Mouse (Mus musculus) adrenal gland, postnatal 10 days (tissue): ENCODE measurements around the gene Prkaa1. TPM values are rescaled to one million over a fixed set of nuclear protein-coding genes. Genes with fewer than 3 reads are reported as not detected.
"Not testable (repeated sequence)": the region's sequence is repeated elsewhere in the genome, so short reads cannot be mapped to it uniquely, and the experiment has no call there.

ENCODE experiments used
- DNase-seq: peaks from one replicate; pipeline ENCODE4 v3.0.0; 2021; ENCODE audit warnings: mixed read lengths
- total RNA-seq, 2 experiments: library from RNA; stranded (reverse); gene quantifications; 2 replicates each; pipeline ENCODE4 v1.2.3; 2021

The Prkaa1 gene
- total RNA-seq, 2 experiments from 2014 or later, result 27.8 to 31.8 TPM

DNA sequence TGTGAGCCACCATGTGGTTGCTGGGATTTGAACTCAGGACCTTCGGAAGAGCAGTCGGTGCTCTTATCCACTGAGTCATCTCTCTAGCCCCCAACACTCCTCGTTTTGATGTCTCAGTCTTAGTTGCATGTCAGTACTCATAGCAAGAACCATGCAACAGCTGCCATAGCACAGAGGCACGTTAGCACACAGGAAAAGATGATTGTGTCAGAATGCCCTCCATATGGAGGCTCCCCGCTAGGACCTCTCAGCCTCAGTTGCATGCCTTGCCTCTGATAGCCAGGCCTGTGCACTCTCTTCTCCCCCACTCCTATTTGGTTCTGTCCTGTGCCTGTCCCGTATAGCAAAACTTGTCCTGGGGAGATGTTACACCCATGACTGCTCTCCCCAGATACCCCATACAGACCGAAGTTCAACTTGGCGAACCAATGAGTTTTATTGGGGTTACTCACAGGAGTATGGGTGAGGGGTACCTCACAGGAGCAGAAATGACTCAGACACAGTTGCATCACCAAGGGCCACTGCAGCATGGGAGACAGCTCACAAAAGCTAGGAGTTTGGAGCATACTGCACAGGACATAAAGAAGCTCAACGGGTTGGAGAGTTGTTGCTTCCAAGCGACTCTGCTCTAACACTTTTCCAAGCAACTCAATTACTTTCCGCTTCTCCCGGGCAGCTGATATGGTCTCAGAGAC lies 14.4 kb upstream of the Prkaa1 start:
- no peak for DNase-seq

DNA sequence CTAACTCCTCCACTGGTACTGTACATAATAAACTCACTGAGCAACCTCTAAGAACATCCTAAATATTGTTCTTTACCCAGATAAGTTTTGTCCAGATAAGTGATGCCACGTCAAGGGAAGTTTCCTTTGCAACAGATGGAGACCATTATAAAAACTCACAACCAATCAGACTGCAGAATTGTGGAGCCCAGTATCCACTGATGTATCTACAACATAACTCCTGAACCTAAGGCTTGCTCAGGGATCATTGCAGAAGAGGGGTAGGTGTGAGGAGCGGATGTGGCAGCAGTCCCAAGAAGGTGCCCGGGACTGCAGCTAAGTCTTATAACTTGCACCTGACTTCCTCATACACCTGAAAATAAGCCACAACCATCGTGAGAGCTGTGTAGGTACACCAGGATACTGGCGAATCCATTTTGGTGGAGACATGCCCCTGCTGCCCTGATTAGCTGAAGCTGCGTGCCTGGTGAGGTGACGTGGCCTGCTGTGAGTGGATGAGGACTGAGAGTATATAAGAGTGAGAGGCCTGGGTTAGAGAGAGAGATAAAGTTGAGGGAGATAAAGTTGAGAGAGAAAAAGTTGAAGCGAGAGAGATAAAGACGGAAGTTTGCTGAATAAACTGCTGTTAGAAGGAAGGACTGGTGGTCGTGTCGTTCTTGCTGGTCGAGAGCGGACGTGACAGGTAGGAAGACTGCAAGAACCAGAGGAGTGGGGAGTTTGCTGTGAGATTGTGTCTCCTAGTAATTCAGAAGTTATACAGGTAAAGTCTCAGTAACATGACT lies 12.6 kb upstream of the Prkaa1 start:
- not testable (repeated sequence) for DNase-seq

DNA sequence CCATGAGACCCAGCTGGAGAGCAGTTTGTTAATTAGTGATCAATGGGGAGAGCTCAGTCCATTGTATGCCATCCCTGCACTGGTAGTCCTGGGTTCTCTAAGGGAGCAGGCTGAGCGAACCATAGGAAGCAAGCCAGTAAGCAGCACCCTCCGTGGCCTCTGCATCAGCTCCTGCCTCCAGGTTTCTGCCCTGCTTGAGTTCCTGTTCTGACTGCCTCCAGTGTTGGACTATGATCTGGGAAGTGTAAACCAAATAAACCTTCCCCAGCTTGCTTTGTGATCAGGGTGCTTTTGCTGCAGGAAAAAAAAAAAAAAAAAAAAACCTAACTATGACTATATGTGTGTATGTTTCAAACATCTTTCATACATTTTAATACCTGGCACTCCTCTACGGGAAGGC lies 10.4 kb upstream of the Prkaa1 start:
- no peak for DNase-seq

DNA sequence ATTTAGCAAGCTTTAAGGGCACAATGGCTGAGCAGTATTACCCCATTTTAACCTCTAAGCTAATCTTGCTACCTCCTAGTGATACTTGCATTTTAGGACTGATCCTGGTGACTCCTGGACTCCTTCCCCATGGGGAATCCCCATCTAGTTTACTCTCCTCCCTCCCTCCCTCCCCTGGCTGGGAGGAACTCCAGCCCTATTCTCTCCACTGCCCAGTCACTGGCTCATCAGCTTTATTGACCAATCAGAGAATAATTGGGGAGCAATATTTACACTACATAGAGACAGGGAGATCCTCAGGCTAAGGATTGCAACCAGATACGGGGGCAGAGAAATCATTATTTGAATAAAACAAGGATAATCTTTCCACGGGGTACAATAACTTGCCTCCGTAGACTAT lies 9.5 kb upstream of the Prkaa1 start:
- no peak for DNase-seq

DNA sequence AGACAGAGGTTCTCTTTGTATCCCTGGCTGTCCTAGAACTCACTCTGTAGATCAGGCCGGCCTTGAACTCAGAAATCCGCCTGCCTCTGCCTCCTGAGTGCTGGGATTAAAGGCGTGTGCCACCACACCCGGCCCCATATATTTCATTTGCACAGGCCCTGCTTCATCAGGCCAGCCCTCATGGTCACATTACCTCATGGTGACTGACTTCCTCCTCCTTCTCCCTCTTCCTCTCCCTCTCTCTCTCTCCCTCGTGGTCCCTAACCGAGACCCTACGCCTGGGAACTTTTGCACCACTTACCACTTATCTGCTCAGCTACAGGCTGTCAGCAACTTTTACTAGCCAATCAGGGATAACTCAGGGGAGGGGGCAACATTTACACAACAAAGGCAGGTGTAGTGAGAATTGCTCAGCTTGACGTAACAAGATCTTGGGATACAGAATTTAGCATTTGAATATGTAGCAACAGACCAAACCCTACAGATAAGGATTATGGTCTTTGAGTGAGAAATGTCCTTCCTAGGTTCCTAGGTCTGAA lies 8.6 kb upstream of the Prkaa1 start:
- DNase-seq, result no peak

DNA sequence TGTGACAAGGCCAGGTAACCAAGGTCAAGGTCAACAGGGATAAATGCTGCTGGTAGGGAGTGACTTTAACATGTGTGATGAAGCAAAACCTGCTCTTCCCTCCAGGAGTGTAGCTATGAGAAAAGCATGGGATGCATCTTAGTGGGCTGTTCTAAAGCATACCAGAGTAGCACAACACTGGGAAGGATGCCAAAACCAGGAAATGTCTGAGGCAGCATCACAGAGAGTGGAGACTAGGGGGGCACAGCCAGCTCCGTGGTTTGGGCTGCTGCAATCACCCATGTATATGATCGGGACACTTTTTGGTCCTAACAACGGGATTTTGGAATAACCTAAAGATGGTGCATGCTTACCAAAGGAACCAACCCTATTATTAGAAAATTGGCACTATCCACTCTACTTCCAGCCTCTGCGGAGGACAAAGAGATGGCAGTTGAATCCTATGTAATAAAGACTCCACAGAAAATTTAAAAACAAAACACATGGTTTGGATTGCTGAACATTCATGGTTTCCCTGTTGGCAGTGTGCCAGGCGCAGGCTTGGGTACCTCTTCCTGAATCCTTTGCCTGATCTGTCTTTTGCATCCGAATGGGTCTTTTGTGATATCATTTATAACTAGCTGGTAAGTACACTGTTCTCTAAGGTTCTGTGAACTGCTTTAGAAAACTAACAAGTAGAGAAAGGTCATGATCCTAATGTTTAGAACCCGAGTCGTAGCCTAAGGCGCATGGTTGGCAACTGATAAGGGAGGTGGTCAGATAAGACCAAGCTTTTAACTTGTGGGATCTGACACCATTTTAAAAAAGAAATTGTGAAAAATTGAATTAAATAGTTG lies 5.4 kb upstream of the Prkaa1 start:
- no peak for DNase-seq

DNA sequence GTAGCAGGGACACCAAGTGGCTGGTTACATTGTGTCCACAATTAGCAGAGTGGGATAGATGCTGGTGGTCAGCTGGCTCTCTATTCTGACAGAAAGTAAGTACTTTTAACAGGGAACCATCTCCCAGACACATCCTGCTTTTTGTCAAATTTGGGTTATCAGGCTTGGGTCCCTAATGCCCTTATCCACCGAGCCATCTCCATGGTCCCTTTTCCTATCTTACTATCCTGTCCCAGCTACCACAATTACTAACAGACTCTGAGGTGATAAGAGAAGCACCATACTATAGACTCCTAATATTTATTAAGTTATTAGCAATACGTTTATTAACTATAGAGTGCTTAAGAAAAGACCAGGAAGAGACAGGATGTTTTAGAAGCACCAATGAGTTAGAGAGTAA lies 4.3 kb upstream of the Prkaa1 start:
- DNase-seq, result no peak

DNA sequence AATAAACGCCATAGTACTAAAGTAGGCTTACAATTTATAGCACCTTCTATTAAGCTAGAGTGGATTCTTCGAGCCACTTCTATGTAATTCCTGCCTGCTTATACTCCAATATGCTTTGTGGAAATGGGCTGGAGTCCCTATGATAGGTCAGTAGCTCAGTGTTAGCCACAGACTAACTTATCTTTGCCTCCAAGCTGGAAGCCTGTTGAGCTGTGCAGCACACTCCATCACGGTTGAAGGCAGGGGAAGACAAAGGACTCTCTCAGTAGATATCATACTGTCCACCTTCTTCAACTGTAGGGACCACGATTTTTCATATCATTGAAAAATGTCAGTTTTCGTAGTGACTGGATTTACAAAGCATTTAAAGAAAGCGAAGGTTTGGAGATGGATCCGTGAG lies 3.8 kb upstream of the Prkaa1 start:
- no peak for DNase-seq

DNA sequence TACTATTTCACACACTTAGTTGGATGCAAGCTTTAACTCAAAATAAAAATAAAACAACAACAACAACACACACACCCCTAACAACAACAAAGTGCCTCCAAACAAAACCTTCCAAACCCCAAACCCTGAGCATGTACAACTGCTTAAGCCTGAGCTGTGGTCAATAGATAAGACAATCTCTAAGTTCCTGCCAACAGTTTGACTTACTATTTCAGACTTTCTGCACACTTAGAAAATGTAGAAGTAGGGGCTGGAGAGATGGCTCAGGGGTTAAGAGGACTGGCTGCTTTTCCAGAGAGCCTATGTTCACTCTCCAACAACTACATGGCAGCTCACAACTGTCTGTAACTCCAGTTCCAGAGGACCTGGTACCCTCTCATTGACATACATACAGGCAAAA lies 3.3 kb upstream of the Prkaa1 start:
- DNase-seq, result no peak

DNA sequence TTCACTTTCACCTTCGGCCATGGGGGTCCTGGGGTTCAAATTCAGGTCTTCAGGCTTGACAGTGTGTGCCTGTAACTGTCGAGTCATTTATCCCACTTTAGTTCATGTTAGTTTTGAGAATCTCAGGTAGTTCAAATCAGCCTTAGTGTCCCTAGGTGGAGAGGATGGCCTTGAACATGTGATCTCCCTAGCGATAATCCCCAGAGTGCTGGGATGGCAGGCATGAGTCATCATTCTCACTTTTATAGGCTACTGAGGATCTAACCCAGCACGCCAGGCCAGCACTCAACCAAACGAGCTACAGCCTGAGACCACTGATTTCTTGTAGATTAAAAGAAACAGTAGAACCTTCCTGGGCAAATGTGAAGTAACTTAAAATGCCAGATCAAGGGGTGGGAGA lies 1.6 kb upstream of the Prkaa1 start:
- no peak for DNase-seq

DNA sequence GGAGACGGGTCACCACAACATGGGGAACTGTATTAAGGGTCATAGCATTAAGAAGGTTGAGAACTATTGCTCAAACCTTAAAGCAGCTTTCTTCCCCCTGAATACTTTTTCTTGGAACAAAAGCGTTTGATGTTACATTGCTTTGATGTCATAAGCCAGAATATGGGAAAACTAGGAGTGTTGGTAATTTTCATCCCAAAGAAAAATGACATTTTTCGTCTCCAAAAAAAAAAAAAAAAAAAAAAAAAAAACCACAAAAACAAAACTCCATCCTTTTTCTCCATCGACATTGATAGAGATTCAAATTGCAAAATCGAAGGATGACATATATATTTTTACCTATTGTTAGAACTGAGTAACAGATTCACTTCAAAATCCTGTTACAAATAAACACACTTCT lies 947 bp upstream of the Prkaa1 start:
- no peak for DNase-seq

DNA sequence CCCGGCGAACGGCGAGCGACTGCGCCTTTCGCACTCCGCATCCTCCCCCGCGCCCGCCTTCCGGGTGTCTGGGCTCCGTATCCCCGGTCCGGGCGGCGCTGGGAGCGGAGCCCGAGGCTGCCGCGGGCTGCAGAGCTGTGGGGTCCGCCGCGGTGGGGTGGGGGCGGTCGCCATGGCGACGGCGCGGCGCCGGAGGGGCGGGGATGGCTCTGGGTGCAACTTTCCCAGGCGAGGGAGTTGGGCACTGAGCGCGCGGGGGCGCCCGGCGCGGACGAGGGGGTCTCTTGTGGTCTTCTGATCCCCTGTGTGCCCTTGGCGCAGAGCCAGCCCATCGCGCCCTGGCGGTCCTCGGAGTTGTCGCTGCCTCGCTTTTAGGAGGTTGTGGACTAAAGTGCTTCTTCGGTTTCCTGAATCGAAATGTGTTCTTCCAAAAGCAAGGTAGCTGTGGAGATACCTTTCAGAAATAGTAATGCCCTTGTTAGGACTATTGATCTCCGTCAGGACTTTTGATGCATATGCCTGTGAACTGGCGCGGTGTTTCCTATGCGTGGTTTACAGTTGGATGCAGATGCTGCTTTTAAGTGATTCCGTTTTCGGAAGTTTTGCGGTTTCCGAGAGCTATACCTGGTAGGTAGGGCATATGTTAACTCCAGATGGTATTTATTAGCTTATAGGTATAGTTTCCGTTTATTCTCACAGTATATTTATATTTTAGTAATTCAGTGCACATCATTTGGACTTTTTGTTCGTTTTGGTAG lies 539 bp downstream of the Prkaa1 start:
- DNase-seq, result peak; percentile 82

DNA sequence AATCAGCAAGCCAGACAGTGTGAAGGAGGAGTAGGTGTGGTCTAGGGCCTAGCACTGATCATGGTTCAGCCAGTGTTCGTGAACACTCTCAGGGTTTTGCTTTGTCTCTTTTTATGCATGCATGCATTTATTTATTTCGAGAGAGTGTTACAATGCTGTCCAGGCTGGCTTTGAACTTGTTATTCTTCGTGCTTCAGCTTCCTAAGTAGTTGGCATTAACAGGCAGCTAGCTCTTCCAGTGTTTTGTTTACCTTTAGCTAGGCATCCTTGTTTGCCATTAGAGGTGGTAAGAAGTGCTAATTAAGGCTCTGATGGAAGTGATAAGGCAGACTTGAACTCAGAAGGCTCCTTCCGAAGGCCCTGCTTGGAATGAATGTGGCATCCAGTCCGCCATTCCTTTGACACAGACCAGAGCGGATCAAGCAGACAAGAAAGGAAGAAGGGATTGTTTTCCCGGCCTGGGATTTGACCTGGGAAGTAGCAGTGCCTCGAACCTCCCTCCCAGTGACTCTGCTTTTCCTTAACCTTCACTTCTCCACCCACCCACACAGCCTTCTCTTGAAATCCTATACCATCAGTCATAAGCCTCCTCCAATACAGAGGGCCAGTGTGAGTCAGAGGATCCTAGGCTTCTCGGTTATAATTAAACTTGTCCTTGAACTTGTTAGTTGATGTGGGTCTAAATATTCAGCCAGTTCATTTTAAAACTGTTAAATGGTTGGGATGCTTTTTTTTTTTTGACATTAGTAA lies 1.7 kb downstream of the Prkaa1 start:
- no peak for DNase-seq

DNA sequence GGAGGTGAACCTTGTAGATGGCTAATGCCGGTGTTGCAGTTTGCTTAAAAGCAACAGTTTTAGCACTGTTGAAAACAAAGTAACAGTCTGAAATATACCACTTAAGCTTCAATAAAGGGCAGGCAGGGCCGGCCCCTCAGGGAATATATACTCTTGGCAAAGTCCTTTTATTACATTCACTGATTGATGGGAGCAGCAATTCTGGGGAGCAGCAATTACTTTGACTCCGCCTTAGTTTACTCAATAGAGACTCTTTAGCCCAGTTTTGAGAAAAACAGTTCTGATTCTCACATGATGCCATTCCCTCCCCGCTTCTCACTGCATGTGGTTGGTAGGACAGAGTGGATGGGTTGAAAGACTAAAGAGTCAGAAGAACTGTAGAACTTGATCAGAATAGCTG lies 5.5 kb downstream of the Prkaa1 start:
- peak; percentile 47 for DNase-seq

DNA sequence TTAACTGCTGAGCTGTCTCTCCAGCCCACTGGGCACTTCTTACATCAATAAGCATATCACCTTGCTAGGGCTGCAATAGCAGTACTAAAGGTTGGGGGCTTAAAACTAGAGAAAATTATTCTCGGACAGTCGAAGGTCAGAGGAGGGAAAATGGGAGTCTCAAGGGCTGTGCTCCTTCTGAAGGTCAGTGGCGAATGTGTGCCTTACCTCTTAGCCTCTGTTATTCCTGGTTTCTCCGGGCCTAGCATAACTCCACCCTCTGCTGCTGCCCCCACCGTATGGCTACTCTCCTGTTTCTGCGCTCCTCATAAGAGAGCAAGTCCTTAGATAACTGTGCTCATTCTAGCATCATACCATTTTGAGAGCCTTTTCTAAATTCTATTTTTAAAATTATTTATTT lies 8.5 kb downstream of the Prkaa1 start:
- no peak for DNase-seq

DNA sequence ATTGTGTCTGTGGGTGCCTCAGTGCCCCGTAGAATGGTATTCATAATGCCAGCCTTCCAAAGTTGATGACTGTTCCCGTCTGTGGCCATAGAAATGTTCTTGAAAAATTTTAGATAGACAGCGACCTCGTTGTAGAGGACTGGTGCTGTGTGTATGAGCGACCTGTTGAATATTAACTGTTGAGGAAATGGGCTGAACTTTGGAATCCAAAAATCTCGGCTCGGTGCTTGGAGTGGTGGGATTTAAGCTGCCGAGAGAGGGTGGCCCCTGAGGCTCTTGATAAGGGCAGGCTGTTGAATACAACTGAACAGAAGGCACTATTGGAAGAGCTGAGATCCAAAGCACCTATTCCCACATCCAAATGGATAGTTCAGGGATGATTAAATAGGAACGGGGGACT lies 11.0 kb downstream of the Prkaa1 start:
- no peak for DNase-seq

DNA sequence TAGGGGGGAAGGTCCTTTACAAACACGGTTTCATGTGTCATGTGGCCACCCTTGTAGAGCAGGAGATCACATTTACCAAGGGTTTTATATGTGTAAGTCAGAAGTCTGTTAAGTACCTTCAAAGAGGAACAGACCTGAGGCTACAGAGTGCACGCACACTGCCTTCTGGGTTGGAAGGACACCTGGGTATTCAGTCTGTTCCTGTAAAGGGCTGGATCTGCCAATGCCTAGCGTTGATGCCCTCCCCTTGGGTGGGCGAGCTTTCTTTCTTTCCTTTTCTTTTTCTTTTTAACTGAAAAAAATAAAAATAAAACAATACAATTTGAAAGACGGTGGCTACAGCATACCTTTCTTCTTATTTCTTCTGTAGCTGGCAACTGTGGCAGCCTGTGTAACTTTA lies 11.4 kb downstream of the Prkaa1 start:
- DNase-seq, result no peak

DNA sequence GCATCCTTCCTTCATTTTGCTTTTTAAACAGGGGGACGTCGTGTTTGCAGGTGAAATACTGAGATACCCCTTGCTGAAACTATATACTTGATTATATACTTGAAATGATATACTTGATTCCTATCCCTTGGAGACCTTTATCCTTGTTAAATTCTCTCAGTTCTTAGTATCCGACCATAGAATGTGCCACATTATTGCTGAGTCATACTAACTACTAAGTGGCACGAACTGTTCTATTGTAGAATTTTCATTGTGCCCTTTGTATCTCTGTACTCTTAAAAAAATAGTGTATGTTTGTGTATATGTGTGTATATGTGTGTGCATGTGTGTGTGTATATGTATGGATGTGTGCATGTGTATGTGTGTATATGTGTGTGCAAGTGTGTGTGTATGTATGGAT lies 12.7 kb downstream of the Prkaa1 start:
- DNase-seq, result no peak

DNA sequence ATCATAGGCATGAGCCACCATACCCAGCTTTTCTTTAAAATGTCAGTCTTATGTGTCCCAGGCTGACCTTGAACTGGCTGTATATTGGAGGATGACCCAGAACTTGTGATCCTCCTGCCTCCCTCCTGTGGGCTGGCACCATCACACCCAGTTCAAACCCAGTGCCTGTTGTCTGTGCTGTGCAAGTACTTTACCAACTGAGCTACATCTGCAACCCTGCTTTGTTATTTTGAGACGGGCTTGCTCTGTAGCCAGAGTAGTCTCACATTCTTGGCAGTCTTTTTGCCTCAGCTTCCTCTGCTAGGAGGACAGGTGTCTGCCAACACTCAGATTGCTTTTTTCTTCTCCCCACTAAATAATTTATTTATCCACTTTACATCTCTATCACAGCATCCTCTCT lies 13.7 kb downstream of the Prkaa1 start:
- no peak for DNase-seq

DNA sequence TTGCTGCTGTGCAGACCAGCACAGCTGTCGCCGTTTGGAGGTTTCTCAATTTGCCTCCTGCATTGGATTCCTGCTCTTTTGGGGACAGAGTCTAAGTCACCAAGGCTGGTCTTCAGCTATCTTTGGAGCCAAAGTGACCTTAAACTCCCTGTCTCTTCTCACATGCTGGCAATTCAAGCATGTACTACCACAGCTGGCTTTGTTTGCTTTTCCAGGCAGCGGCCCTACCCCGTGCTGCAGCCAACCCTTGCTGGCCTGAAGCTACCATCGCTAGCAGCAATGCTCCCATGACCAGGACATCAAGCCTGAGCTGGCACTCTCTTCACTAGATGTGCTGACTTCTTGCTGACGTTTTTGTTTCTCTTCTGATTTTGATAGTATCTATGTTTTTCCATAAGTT lies 15.2 kb downstream of the Prkaa1 start:
- DNase-seq, result peak; percentile 38

DNA sequence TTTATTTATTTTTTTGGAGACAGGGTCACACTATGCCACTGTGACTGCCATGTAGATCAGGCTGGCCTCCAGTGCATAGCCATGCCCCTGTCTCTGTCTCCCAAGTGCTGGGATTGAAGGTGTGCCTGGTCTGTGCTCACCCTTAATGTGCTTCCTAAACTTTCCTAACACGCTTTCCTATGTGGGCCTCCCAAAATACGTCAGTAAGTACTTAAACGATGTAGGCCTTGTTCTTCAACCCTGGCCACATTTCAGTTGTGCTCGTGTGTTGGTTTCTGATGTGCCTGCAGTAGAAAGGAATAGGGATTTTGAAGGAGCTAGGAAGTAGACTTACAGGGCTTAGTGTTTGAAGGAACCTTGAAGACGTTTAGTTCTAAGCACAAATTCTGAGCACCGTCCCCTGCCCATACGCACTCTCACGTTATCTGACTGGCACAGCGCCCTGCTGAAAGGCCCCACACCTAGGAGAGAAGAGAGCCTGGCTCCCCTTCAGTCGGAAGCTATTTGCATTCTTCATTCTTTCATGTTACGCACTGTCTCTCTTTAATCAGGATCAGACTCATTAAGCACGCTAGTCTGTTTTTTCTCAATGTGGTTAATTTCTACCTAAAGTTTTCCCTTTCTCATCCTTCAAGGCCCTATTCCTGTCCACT lies 21.6 kb downstream of the Prkaa1 start:
- DNase-seq, result no peak
